Mouse (Mus musculus): ENCODE measurements around the gene Cntrl.

Gene Cntrl

DNA sequence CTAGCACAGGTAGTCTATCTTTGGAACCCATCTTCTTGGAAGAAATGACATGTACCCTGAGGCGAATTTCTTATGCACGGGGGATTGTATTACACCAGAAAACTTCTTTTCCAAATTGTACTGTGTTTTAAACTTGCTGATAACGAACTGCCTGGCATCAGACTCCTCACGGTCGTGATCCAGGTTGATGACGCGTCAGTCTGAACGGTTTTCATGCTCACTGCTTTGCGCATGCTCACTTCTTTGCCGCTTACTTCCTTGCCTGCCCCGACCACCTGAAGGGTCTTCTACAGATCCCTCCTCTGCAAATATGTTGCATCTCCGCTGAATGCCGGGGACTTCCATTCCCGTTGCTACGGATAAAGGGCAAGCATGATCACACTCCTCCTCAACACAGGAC is 115.0 kb downstream of the Cntrl start:
- DNase-seq, result no peak

DNA sequence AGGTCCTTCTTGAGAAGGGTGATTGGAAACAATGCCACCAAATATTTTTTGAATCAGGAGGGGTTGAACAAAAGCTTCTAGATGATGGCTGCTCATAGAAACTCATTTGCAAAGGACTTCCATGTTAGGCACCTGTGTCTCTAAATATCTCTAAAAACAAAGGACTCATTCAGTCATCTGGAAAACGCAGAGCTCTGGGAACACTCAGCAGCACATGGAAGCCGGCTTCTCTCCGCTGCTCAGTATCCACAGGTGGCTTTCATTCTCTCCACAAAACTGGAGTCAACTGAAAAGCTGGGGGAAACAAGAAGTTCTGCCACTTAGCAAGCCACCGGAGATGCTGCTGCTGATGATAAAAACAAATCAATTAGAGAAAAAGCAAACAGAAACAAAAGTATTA is 118.9 kb downstream of the Cntrl start:
- no peak for DNase-seq

Measured in right cerebral cortex, postnatal 14 days (tissue).